Mouse (Mus musculus) ES-E14 (cell line): ENCODE data around the gene Gm9803. TPM values are rescaled to one million over a fixed set of nuclear protein-coding genes. Genes with fewer than 3 reads are reported as not detected.

Experiments used
- DNase-seq: peaks from one replicate; pipeline ENCODE4 v3.0.0-alpha.2; 2013; ENCODE audit warnings: low read depth, low spot score
- H3K27ac ChIP-seq: 2 replicates; pipeline ENCODE4 v1.5.1; 2012; ENCODE audit warnings: low read depth, mild to moderate bottlenecking, low read length, moderate library complexity, mixed read lengths; ENCODE audit not compliant: poor library complexity, insufficient read depth, severe bottlenecking
- H3K36me3 ChIP-seq: 2 replicates; pipeline ENCODE4 v1.6.1; 2012; ENCODE audit warnings: mild to moderate bottlenecking, low read length, moderate library complexity, mixed read lengths; ENCODE audit not compliant: control insufficient read depth, poor library complexity, insufficient read depth, severe bottlenecking
- H3K4me1 ChIP-seq, 2 experiments: fragments of 150-350 bp in 1 of 2; sonication (generic) in 1 of 2; 2 replicates each; pipeline ENCODE4 v1.6.1; 2012; ENCODE audit warnings: low read length in 2 of 2, mild to moderate bottlenecking in 1 of 2, mixed read lengths in 1 of 2; ENCODE audit not compliant: control insufficient read depth in 2 of 2, insufficient read depth in 2 of 2, poor library complexity in 1 of 2
- H3K4me3 ChIP-seq, 2 experiments: fragments of 150-350 bp in 1 of 2; sonication (generic) in 1 of 2; 2 replicates each; pipeline ENCODE4 v1.5.1; 2012; ENCODE audit warnings: low read length in 2 of 2, low read depth in 1 of 2, mild to moderate bottlenecking in 1 of 2, mixed read lengths in 1 of 2; ENCODE audit not compliant: insufficient read depth in 1 of 2, poor library complexity in 1 of 2, severe bottlenecking in 1 of 2
- H3K9ac ChIP-seq: 2 replicates; pipeline ENCODE4 v1.6.1; 2012; ENCODE audit warnings: low read depth, mild to moderate bottlenecking, low read length, mixed read lengths; ENCODE audit not compliant: poor library complexity, insufficient read depth, severe bottlenecking
- H3K9me3 ChIP-seq: fragments of 150-350 bp; sonication (generic); 2 replicates; pipeline ENCODE4 v1.6.1; 2012; ENCODE audit warnings: low read depth, mild to moderate bottlenecking, low read length; ENCODE audit not compliant: control insufficient read depth, insufficient read depth
- CHD2 ChIP-seq: IDR thresholded peaks from 2 replicates; pipeline ENCODE4 v1.6.1; 2014; ENCODE audit warnings: mild to moderate bottlenecking, low read depth, low read length, inconsistent platforms
- HCFC1 ChIP-seq: IDR thresholded peaks from 2 replicates; pipeline ENCODE4 v1.6.1; 2012; ENCODE audit warnings: low read length, inconsistent platforms, borderline replicate concordance; ENCODE audit not compliant: insufficient read depth
- MAFK ChIP-seq: IDR thresholded peaks from 2 replicates; pipeline ENCODE4 v1.6.1; 2014; ENCODE audit warnings: mild to moderate bottlenecking, low read depth, low read length, inconsistent platforms; ENCODE audit not compliant: insufficient read depth
- ZC3H11A ChIP-seq: IDR thresholded peaks from 2 replicates; pipeline ENCODE4 v1.6.1; 2012; ENCODE audit warnings: low read depth, mild to moderate bottlenecking, inconsistent platforms, low read length, borderline replicate concordance
- ZNF384 ChIP-seq: IDR thresholded peaks from 2 replicates; pipeline ENCODE4 v1.6.1; 2012; ENCODE audit warnings: low read depth, low read length, inconsistent platforms
- in situ Hi-C, 2 experiments: fragments of 600-800 bp; cut with MboI; formaldehyde crosslinking; loops; one replicate each; pipeline ENCODE4 v1.15.1; 2025; ENCODE audit warnings: low sequenced_read_pairs in 2 of 2, inconsistent platforms in 1 of 2; ENCODE audit not compliant: unreplicated experiment in 2 of 2
- total RNA-seq: library from RNA; depleted of rRNA; stranded (reverse); fragments of 300-350 nt; gene quantifications from 2 replicates; pipeline ENCODE4 v1.2.3, GENCODE M21; 2012

Gene Gm9803
- total RNA-seq, 1 experiment, result 20.6 TPM

DNA sequence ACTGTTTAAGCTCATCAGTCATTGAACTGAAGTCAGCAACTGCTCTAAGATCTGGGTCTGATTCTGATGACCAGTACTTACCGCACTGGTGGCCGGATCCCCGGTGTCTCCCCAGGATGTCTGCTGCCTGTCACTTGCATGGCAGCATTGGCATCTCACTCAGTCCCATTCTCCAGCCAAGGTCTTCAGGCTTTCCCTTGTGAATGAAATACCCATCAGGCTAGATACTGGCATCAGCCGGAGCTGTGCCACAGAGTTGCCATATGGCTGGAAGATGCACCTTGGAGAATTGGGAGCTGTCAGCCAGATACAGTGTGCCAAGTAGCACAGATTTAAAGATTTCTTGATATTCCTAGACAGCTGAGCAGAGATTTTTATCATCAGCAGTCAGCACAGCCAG is 21.3 kb upstream of the Gm9803 start:
- H3K36me3 ChIP-seq, result peaks cover 10% of the 10 kb centered on the region
- H3K9me3 ChIP-seq, result no peaks in the 10 kb centered on the region
- in situ Hi-C loops, result no loop called here
- TF ChIP-seq HCFC1 (no peak), CHD2 (no peak), ZC3H11A (no peak), MAFK (no peak), ZNF384 (no peak)
- no peak overlapping the region for H3K27ac ChIP-seq
- H3K9ac ChIP-seq, result no peak overlapping the region
- no peak for DNase-seq
- peaks cover 0 to 3% of the 10 kb centered on the region in 2 experiments; a peak in 2 of 4 replicates for H3K4me1 ChIP-seq
- H3K4me3 ChIP-seq, result no peak overlapping the region

DNA sequence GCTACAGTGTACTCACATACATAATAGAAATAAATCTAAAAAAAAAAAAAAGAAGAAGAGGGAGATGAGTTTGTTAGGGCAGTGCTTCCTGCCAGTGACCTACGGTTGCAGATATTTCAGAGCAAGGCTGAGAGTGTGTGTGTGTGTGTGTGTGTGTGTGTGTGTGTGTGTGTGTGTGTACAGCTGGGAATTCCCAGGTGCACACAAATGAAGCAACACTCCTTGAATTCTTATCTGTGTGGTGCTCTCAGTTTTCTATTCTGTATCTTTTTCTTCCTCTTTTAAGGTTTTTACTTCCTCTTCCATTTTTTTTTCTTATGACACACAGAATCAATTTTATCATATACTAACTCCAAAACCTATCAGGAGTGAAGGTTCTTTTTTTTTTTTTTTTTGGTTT is 19.6 kb upstream of the Gm9803 start:
- in situ Hi-C loops, result no loop called here
- no peak for DNase-seq
- H3K27ac ChIP-seq, result no peak overlapping the region
- no peak overlapping the region for H3K9ac ChIP-seq
- peaks cover 6% of the 10 kb centered on the region for H3K36me3 ChIP-seq
- peaks cover 0 to 3% of the 10 kb centered on the region in 2 experiments; a peak in 2 of 4 replicates for H3K4me1 ChIP-seq
- H3K9me3 ChIP-seq, result no peaks in the 10 kb centered on the region
- H3K4me3 ChIP-seq, result no peak overlapping the region
- TF ChIP-seq CHD2, result no peak
- no peak for TF ChIP-seq ZNF384
- no peak for TF ChIP-seq MAFK
- no peak for TF ChIP-seq HCFC1
- no peak for TF ChIP-seq ZC3H11A

DNA sequence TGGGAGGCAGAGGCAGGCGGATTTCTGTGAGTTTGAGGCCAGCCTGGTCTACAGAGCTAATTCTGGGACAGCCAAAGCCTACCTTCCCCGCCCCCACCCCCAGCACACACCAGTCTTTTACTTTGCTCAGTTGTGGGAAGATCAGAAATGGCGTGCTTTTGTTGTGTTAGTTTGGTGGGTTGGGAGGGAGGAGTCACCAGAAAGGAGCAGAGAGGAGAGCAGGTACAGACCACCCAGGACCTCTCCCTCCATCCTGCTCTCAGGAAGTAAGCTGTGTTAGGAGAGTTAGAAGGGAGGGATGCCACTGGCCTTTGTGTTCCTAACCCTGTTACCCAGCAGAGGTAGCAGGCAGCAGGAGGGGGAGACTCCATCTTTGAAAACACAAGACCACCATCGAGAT is 16.8 kb upstream of the Gm9803 start:
- Histone ChIP-seq H3K27ac (no peak overlapping the region; the same call in 1 of the 2 replicates), H3K36me3 (peaks cover 25% of the 10 kb centered on the region), H3K4me1 (peaks cover 2 to 15% of the 10 kb centered on the region in 2 experiments; a peak in 3 of 4 replicates), H3K4me3 (no peak overlapping the region), H3K9ac (no peak overlapping the region), H3K9me3 (no peaks in the 10 kb centered on the region)
- no peak for TF ChIP-seq MAFK
- TF ChIP-seq HCFC1, result no peak
- TF ChIP-seq ZNF384, result no peak
- TF ChIP-seq CHD2, result no peak
- TF ChIP-seq ZC3H11A, result no peak
- in situ Hi-C loops, result no loop called here
- DNase-seq, result no peak

DNA sequence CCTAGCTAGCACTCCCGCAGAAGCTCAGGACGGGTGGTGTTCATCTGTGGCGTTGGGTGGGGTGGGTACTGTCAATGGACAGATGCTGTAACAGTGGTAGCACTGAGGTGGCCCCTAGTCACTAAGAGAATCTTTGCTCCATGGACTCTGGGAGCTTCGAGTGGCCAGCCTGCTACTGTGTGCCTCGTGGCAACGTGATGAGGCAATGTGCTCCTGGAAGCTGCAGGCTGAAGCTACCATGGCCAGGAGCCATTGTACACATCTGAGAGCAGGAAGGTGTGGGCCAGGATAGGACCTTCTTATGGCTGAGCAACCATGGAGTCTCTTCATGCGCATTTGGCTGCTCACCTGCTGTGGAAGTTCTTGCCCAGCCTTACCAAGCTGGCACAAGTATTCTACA is 14.7 kb upstream of the Gm9803 start:
- H3K9ac ChIP-seq, result no peak overlapping the region
- in situ Hi-C loops, result no loop called here
- H3K36me3 ChIP-seq, result peaks cover 39% of the 10 kb centered on the region
- TF ChIP-seq ZNF384 (no peak), MAFK (no peak), CHD2 (no peak), HCFC1 (no peak), ZC3H11A (no peak)
- DNase-seq, result no peak
- no peak overlapping the region for H3K4me3 ChIP-seq
- H3K4me1 ChIP-seq, result peaks cover 2 to 19% of the 10 kb centered on the region in 2 experiments; a peak in 3 of 4 replicates
- no peak overlapping the region for H3K27ac ChIP-seq
- no peaks in the 10 kb centered on the region for H3K9me3 ChIP-seq

DNA sequence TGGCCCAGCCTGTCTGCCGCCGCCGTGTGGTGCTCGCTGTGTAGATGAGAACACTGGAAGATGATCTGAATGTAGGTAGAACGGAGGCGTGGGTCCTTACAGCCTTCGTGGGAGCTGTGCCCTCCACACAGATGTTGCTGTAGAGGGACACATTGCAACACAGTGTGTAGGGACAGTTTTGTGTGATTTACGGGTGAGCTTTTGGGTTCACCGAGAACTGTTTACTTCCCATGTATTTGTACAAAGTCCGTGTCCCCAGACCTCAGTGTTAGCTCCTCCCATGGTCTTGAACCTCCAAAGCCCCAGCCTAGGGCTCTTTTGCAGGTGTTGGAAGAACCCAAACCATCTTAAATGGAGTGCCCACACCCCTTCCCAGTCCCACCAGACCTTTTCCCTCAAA is 10.9 kb upstream of the Gm9803 start:
- DNase-seq, result no peak
- Histone ChIP-seq H3K9ac (no peak overlapping the region), H3K27ac (no peak overlapping the region), H3K4me3 (no peak overlapping the region), H3K4me1 (peaks cover 2 to 24% of the 10 kb centered on the region in 2 experiments; a peak in 3 of 4 replicates), H3K36me3 (peaks cover 45% of the 10 kb centered on the region), H3K9me3 (no peaks in the 10 kb centered on the region)
- TF ChIP-seq CHD2 (no peak), ZC3H11A (no peak), HCFC1 (no peak), ZNF384 (no peak), MAFK (no peak)
- in situ Hi-C loops, result no loop called here
